ENCODE assay signal across 12 mouse cellular contexts in the genomic region with DNA sequence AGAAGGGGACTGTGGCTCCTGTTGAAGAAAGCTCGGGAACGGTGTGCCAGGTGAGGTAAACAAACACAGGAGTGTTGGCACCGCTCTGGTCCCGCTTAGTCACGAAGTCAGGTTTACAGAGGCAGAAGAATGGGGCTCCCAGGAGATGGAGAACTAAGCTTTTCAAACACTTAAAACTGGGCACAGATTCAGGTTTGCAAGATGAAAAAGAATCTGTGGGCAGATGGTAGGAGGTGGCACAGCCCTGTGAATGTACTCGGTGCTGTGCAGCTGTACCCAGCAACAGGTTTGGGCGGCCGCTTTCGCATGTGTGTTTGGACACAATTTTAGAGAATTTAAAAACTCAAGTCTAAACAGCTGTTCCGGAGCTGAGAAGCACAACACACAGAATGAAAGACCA. TPM values are rescaled to one million over a fixed set of nuclear protein-coding genes. Genes with fewer than 3 reads are reported as not detected.
DNase-seq lines count a peak whose midpoint lies in the region; ATAC-seq and TF ChIP-seq lines count a peak whose summit lies in the region.
"Had no signal": no experiment of that assay in that cellular context is flagged by ENCODE, and none has a peak within 500 bp of the region (broad histone marks: within the 10 kb centered on the region; RNA-seq: fewer than 3 reads in every experiment).

No protein-coding gene starts in this region.

- H3K4me3 ChIP-seq in midbrain, postnatal 0 days (ENCODE audit: low read depth, low read length) = no peak overlapping the region
- H3K4me3 ChIP-seq in midbrain, embryonic 11.5 days (ENCODE audit: low read depth, low read length) = no peak overlapping the region
- H3K4me3 ChIP-seq: limb, embryonic 15.5 days; midbrain, embryonic 15.5 days had no signal

- WGBS in midbrain, postnatal 0 days = 84% methylated on average over 10 of the region's 10 CpGs
- WGBS in midbrain, embryonic 11.5 days = 96% methylated on average over 10 of the region's 10 CpGs

- TF ChIP-seq CTCF in midbrain, postnatal 0 days (IDR thresholded peaks at IDR 0.05) = no peak

- H3K4me2 ChIP-seq in midbrain, postnatal 0 days (ENCODE audit: low read depth, low read length, poor library complexity, severe bottlenecking) = no peak overlapping the region
- no peak overlapping the region for H3K4me2 ChIP-seq in midbrain, embryonic 11.5 days
- H3K4me2 ChIP-seq: limb, embryonic 15.5 days; midbrain, embryonic 15.5 days had no signal

- no peaks in the 10 kb centered on the region for H3K4me1 ChIP-seq in midbrain, postnatal 0 days (ENCODE audit: insufficient read depth, low read length)
- H3K4me1 ChIP-seq in midbrain, embryonic 11.5 days (ENCODE audit: control insufficient read depth, insufficient read depth, low read length) = no peaks in the 10 kb centered on the region
- H3K4me1 ChIP-seq: limb, embryonic 15.5 days; midbrain, embryonic 15.5 days had no signal

- H3K27me3 ChIP-seq in midbrain, postnatal 0 days (ENCODE audit: insufficient read depth, low read length) = no peaks in the 10 kb centered on the region
- H3K27me3 ChIP-seq in midbrain, embryonic 11.5 days (ENCODE audit: control insufficient read depth, insufficient read depth, low read length) = no peaks in the 10 kb centered on the region
- H3K27me3 ChIP-seq: limb, embryonic 15.5 days; midbrain, embryonic 15.5 days had no signal

- no peaks in the 10 kb centered on the region for H3K9me3 ChIP-seq in midbrain, postnatal 0 days (ENCODE audit: low read length)
- no peaks in the 10 kb centered on the region for H3K9me3 ChIP-seq in midbrain, embryonic 11.5 days (ENCODE audit: control insufficient read depth, low read length)
- H3K9me3 ChIP-seq: limb, embryonic 15.5 days; midbrain, embryonic 15.5 days had no signal

- no peak overlapping the region for H3K9ac ChIP-seq in midbrain, postnatal 0 days (replicated peaks; ENCODE audit: low read length, poor library complexity, severe bottlenecking)
- H3K9ac ChIP-seq in midbrain, embryonic 11.5 days (ENCODE audit: low read length) = no peak overlapping the region
- H3K9ac ChIP-seq: limb, embryonic 15.5 days; midbrain, embryonic 15.5 days had no signal

- H3K36me3 ChIP-seq in midbrain, postnatal 0 days (ENCODE audit: insufficient read depth, low read length) = no peaks in the 10 kb centered on the region
- H3K36me3 ChIP-seq in midbrain, embryonic 11.5 days (ENCODE audit: control insufficient read depth, insufficient read depth, low read length) = no peaks in the 10 kb centered on the region
- H3K36me3 ChIP-seq: limb, embryonic 15.5 days; midbrain, embryonic 15.5 days had no signal

- DNase-seq in midbrain, postnatal 0 days (ENCODE audit: low spot score) = peak; percentile 31
- no peak for DNase-seq in midbrain, embryonic 11.5 days (ENCODE audit: low spot score, missing footprints)
- DNase-seq in left cerebral cortex, adult 8-10 months (ENCODE audit: low spot score in 2 of 2) = peak; percentile 21 to 83
- peak; percentile 84 for DNase-seq in lung, postnatal 25 days (ENCODE audit: low spot score)
- no peak for DNase-seq in urinary bladder, adult 2 months (ENCODE audit: low spot score)
- DNase-seq in kidney, postnatal 14 days = no peak
- DNase-seq in thymus, postnatal 25 days = no peak
- DNase-seq: cerebellum, postnatal 36 days; heart, postnatal 36 days; kidney, adult 8-10 months had no signal

- ATAC-seq in midbrain, postnatal 0 days (ENCODE audit: low FRiP score) = no peak
- ATAC-seq in midbrain, embryonic 11.5 days (ENCODE audit: low FRiP score) = no peak
- ATAC-seq: midbrain, embryonic 15.5 days had no signal

- no peak overlapping the region for H3K27ac ChIP-seq in midbrain, postnatal 0 days (ENCODE audit: low read depth, low read length)
- H3K27ac ChIP-seq in midbrain, embryonic 11.5 days (ENCODE audit: low read depth, low read length) = no peak overlapping the region
- H3K27ac ChIP-seq: limb, embryonic 15.5 days; midbrain, embryonic 15.5 days had no signal

RNA-seq across cellular contexts. Expression of a gene that starts 48.9 kb away (rescaled TPM):
- total RNA-seq in midbrain, postnatal 0 days (2014; rRNA removed) = 17.4 and 22.7 TPM in 2 replicates
- 14.5 and 15.7 TPM in 2 replicates for polyA plus RNA-seq in midbrain, postnatal 0 days (2015; fragmentation: Nextera tagmentation; extraction: Ambion mirVana)
- 30.5 and 34.0 TPM in 2 replicates for polyA plus RNA-seq in midbrain, embryonic 11.5 days (2014; fragmentation: Nextera tagmentation; extraction: Ambion mirVana)
- 10 to 100 TPM; 14.2 to 17.9 (median 16.4) TPM for total RNA-seq in left cerebral cortex, adult 8-10 months (2022)
- polyA plus RNA-seq in urinary bladder, adult 2 months (2012; rRNA removed) = 80.8 and 95.4 TPM in 2 replicates

Comparison
In these comparisons a context has a peak if more than half of its experiments do, and no peak if none do; other contexts are left out.
1. DNase-seq: peak in midbrain, postnatal 0 days (single experiment), left cerebral cortex, adult 8-10 months (2 of 2) and lung, postnatal 25 days (single experiment); none in midbrain, embryonic 11.5 days (single experiment), urinary bladder, adult 2 months (single experiment), kidney, postnatal 14 days (single experiment) and thymus, postnatal 25 days (single experiment).